Mouse (Mus musculus) testis, adult 2 months (tissue): ENCODE results near the gene Spock1.

ENCODE experiments used
- CTCF ChIP-seq: fragments of 200-500 bp; IDR thresholded peaks from 2 replicates; pipeline ENCODE4 v1.5.1; 2012; ENCODE audit warnings: low read depth, mild to moderate bottlenecking, inconsistent platforms, low read length, moderate library complexity; ENCODE audit not compliant: control insufficient read depth, insufficient read depth, insufficient replicate concordance
- POLR2A ChIP-seq: fragments of 200-500 bp; IDR thresholded peaks from 2 replicates; pipeline ENCODE4 v1.6.1; 2012; ENCODE audit warnings: low read depth, mild to moderate bottlenecking, inconsistent platforms, low read length, moderate library complexity; ENCODE audit not compliant: control insufficient read depth

DNA sequence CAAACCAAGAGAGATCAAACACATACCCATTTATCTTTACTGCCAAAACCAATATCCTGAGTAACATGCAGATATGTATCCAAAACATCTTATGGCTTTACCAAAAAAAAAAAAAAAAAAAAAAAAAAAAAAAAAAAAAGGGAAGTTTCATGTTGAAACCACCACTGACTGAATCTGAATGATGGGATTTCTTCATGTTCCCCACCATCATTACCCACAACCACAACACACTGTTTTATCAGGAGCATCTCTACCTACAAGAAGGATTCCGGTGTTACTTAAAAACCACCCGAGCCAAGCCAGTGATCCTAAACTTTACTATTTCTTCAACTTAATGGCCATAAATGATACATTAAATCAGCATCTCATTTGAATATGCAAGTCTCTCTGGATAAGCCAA lies 109.5 kb downstream of the Spock1 start:
- TF ChIP-seq CTCF = no peak
- no peak for TF ChIP-seq POLR2A
